Mouse (Mus musculus) cerebellum, postnatal 25 days (tissue): Measurements from ENCODE around the gene Klhl22.
"Not testable (repeated sequence)": the region's sequence is repeated elsewhere in the genome, so short reads cannot be mapped to it uniquely, and the experiment has no call there.

ENCODE experiments used
- DNase-seq, 2 experiments: peaks; one replicate each; pipeline ENCODE4 v3.0.0; 2021; ENCODE audit warnings: mixed read lengths in 2 of 2

Klhl22 gene

DNA sequence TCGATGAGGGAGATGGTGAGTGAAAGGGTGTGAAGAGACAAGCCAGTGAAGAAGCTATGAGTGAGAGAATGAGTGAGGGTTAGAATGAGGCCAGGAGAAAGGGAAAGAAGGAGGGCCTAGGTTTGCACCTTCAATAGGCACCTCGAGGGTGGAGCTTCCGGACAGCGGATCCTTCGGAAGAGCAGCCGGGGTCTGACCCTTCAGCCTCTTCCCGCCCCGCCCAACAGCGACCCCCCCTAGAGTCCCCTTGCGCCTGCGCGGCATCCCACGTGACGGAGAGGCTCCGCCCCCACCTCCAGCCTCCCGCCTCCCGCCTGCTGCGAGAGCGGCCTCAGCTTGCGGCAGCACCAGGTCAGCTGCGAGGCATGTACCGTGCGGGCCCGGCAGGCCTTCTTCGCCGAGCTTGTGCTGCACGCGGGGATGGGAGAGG is at the start of gene Klhl22:
TSS of gene Klhl22 (plus strand) at position 275 of the 430 bp plus-strand sequence.
- DNase-seq: peak; percentile 94 to 97

DNA sequence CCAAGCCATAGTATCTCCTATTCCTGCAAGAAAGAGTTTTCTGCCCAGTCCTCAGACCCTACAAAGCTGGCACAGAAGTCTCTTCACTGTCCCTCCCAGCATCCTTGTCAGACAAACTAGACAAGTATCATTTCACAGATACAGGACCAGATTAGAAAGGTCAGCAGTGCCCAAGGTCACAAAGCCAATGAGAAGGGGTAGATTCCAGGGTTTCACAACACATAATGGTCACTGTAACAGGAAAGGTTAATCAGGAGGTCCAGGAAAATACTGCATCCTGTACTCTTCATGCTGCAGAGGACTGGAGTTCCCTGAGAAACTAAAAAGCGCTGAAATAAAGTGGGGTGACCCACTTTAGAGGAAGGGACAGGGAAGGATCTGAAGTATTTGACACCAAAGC is 41.6 kb upstream of the Klhl22 start:
- no peak for DNase-seq

DNA sequence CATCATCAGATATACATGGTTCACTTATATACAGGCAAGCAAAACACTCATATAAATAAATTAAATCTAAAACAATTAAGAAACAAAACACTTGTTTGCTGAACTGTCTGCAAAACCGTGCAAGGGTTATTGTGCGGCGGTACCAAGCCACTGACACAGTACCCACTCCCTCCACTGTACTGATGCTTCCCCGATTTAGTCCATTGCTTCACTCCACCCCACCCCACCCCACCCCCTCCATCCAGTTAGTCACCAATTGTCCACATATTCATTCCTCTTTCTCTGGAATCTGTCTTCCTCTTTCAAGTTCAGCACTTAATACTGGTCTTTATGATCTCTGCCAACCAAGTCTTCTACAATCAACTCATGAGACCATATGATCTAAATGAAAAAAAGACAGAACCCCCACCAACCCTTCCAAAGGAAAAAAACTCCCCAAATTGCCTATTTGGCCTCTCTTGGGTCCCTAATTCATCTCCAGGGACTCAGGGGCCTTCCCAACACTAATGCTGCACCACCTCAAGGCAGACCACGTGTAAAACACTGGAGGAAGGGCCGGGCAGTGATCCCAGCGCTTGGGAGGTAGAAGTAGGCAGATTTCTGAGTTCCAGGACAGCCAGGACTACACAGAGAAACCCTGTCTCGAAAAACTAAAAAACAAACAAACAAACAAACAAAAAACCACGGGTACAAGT is 38.2 kb upstream of the Klhl22 start:
- no peak for DNase-seq

DNA sequence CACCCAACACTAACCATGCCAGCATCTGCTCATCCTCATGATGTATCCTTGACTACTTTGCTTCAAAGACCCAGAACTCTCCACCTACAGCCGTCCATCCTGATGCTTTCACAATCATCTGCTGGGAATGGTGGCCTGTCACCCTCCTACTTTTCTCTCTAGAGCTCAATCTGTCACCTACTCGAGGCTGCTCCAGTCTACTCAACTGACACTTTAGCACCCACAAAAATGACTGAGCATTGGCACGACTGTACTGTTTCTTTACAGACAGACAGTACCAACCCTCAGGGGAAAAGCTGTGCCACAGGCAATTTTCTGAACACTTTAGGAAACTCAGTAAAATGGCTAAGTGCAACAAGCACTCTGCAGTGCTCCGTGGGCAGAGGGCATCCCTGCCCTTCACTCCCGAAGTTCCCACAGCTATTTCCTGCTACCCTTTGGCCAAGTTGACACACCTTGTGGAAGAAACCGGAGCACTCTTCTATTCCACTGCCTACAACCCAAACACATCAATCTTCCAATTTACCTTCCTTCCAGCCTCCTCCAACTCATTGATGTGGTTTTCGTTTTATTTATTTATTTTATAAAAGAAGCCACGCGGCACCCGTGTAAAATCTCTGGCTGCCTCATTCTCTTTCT is 37.5 kb upstream of the Klhl22 start:
- peak in 1 of 2 experiments; percentile 16 for DNase-seq

DNA sequence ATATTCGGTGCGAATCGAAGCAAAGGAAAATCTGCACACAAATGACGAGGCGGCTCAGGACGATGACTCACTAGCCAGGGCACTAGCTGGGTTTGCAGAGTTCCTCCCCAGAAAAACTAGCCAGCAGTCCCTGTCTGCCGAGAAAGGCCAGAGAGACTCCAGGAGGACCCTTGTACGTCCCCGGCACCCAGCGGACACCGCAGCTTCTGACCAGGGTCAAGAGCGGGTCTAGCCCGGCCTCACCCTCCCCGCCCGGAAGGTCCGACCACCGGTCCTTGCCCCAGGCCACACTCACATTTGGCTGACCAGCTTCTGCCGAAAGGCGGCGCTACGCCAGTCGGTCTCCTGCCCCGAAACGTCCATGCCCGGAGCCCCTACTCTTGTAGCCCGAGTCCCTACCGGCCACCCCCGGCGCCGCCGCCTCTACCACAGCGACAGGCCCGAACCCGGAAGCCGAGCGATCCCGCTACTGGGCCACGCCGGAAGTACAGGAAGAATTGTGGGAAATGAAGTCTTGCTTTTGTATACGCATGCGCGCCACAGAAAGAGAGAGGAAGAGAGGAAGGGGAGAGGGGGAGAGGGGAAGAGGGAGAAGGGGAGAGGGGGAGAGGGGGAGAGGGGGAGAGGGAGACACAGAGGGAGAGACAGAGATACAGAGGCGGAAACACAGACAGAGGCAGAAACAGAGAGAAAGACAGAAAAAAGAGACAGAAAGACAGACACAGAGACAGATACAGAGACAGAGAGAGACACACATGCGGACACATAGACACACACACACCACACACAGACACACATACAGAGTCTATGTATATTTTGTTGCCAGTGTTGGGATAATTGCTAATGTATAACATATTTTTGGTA is 36.7 kb upstream of the Klhl22 start:
- DNase-seq: peak; percentile 89 to 92

DNA sequence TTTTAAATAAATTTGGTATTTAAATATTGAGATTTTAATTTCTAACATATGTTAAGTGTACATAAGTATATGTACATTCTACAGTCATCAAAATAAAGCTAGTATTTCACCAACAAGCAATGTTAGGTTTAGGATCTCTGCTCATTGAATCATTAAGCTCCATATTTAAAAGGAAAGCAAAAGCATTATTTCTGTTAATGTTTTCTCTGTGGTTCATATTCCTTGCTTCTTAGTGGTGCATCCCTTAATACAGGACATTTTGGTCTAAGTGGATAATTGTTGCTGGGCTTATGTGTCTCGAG is 36.1 kb upstream of the Klhl22 start:
- no peak for DNase-seq

DNA sequence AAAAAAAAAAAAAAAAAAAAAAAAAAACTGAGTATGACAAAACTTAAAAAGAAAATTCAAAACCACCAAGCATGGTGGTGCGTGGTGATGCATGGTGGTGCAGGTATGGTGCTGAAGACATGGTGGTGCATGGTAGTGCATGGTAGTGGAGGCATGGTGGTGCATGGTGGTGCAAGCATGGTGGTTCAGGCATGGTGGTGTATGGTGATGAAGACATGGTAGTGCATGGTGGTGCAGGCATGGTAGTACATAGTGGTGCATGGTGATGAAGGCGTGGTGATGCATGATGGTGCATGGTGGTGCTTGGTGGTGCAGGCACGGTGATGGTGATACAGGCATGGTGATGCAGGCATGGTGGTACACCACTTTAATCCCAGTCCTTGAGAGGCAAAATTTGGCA is 35.0 kb upstream of the Klhl22 start:
- no peak for DNase-seq

DNA sequence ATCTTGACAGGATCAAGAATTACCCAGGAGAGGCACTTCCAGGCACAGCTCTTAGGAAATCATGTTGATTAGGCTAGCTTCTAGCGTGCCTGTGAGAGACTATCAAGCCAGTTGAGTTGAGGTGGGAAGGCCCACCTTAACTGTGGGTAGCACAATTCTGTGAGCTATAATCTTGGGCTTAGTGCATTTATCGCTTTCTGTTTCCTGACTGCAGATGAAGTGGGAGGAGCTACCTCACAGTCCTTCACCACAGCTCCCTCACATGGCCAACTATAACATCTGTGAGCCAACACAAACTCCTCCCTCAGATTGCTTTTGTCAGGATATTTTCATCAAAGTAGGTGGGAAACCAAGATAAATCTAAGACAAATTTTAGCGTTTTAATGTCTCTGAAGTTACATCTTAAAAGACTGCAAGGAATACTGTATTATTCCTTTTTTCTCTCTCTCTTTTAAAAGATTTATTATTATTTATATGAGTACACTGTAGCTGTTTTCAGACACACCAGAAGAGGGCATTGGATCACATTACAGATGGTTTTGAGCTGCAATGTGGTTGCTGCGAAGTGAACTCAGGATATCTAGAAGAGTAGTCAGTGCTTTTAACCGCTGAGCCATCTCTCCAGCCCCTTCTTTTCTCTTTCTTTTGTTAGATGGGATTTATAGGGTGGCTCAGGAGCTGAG is 32.1 kb upstream of the Klhl22 start:
- no peak for DNase-seq

DNA sequence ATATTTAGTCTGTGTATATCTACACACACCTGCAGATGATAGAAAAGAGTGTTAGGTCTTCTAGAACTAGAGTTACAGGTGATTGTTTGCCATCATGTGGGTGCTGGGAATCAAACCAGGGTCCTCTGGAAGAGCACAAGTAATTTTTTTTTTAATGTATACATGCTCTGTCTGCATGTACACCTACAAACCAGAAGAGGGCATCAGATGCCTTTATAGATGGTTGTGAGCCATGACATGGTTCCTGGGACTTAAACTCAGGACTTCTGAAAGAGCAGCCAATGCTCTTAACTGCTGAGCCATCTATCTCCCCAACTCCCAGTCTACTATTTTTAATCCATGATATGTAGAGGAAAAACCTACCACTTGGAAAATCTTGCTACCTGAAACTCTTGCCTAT is 29.4 kb upstream of the Klhl22 start:
- DNase-seq: no peak

DNA sequence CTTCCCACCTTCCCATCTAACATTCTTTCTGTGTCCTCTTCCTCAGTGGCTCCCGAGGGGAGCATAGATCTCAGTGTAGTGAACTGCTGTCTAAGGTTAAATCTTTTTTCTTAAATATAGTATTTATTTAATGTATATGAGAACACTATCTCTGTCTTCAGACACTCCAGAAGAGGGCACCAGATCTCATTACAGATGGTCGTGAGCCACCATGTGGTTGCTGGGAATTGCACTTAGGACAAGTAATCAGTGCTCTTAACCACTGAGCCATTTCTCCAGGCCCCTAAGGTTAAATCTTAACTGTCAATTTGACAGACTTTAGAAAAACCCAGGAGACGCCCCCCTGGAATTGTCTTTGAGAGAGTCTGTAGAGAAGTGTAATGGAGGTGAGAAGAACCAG is 27.4 kb upstream of the Klhl22 start:
- no peak for DNase-seq

DNA sequence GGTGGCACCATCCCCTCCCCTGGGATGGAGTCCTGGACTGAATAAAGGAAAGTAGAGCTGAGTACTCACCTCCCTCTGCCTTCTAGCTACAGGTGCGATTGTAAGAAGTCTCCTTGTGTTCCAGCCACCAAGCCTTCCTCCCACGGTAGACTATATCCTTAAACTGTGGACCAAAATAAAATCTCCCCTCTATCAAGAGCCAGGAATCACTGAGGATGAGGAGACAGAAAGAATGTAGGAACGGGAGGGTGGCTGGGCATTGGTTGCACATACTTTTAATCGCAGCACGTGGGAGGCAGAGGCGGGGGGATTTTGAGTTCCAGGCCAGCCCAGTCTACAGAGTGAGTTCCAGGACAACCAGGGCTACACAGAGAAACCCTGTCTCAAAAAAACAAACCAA is 27.0 kb upstream of the Klhl22 start:
- no peak for DNase-seq

DNA sequence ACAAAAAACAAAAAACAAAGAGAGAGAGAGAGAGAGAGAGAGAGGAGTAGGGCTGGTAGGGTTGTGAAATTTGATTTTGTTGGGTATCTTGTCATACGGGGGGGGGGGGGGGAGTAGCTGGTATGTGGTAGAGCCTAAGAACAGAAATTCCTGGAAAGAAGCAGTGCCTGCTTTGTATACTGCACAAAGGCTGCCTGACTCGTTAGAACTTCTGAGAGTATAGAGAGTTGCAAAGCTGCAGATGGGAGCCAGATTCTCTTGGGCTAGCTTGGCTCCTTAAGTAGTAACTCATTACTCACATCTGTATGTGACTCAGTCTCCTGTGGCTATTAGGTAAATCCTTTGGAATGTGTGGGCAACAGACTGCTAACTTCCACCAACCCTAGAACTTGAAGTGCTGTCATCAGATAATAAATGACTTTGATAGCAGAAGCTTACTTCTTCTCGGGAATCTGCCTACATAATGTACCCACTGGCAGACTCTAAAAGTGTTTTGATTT is 26.5 kb upstream of the Klhl22 start, which contains the start of gene Med15:
TSS of gene Med15 (minus strand) at position 51 of the 500 bp plus-strand sequence.
- no peak for DNase-seq

DNA sequence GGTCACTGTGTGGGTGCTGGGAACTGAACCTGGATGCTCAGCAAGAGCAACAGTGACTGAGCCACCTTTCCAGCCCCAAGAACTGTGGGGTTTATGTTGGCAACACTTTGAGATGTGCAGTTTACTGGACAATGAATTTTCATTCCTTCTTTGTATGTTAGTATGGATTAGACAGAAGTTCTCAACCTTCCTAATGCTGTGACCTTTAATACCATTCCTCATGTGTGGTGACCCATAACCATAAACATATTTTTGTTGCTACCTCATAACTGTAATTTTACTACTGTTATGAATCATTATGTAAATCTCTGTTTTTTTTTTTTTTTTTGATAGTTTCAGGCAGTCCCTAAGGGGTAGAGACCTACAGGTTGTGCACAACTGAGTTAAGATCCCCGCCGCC is 25.8 kb upstream of the Klhl22 start:
- DNase-seq: no peak

DNA sequence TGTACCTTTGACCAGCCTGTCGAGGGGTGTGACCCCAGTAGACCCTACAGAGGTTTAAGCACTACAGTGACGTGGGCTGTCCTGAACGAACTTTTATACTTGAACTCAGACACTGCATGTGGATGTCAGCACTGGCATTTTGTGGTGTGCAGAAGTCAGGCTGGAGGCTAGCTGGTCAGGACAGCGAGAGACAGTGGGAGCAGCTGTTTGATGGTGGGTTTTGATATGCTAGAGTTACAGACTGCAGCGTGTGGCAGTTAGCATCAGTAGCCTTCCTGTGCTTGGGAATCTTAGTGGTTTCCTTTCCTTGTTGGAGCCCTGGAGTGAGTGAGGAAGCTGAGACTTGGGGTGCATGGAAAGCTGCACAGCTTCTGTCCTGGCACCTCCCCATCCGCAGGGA is 24.5 kb upstream of the Klhl22 start:
- DNase-seq: not testable (repeated sequence)

DNA sequence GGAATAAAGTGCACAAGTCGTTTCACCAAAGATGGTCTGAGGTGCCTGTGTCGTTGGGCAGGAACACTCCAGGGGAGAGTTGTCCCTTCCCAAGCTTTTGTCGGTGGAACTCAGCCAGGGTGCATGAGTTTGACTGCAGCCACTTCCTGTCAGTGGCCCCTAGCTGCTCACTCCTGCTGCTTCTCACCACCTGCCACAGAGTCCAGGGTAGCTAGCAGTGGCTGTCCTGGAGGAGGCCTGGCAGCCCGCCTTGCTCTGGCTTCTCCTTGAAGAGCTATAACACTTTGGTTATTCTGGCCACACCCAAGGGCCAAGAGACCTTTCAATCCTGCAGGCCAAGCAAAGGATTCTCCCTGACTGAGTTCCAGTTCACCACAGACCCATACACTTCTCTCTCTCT is 23.3 kb upstream of the Klhl22 start:
- DNase-seq: no peak

DNA sequence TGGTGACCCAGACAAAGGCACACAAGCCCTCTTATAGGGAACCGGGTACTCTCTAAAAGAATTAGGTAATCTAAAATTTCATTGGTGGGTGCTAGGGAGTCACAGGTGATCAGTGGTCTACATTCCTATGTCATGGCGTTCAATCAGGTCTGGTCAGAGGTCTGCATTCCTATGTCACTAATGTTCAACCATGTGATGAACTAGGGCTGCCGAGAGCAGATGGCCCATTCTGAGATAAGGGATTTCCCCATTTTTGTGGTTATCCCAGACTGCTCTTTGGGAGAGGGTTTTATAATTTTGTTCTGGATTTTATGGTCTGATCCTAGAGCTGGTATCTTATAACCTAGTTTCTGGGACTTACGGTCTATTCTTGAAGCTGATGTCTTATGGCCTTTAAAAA is 19.3 kb upstream of the Klhl22 start:
- no peak for DNase-seq

DNA sequence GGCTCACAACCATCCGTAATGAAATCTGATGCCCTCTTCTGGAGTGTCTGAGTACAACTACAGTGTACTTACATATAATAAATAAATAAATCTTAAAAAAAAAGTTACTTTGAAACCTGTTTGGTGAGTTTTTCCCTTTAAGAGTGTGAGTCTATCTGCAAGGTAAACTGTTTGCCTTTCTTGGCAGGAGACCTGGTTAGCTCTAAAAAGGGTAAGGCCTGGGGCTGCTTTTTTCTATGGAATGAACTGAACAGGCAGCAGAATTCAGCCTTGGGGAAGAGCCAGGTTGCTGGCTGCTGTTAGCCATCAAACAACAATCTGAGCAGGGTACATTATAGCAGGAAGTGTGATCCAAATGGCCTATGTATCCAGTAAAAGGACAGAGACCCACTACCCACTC is 16.6 kb upstream of the Klhl22 start:
- no peak for DNase-seq

DNA sequence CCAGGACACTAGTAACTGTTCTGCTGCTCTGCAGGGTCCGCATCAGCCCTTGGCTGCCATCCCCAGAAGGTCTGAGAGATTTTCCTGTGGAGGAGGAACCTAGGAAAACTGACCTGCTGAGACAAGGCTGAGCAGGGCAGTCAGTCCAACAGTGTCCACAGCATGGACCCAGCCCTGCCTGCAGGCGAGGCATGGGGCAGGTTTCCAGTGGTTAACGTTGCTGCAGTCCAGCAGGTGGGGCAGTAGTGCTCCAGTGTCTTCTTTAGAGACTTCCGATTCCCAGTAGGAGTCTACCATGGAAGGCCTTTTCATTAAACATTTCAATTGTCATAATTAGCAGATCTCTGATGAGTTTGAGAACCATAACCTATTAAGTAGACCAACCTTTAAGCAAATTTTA is 16.1 kb upstream of the Klhl22 start:
- DNase-seq: peak in 1 of 2 experiments; percentile 30

DNA sequence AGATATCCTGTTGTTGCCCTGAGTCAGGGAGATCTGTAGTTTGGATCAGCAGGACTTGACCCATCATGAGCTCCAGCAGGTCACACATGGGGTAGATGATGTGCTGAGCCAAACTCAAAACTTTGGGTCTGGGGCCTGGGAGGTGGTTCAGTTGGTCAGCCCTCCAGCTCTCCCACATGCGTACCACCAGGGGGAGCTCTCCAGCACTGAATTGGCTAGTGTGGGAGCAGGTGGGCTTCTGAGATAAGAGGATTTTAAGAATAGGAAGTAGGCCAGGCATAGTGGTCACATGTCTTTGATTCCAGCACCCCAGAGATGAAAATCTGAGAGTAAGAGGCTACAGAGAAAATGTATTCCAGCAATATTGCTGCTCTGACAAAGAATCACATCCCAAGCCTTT is 14.9 kb upstream of the Klhl22 start:
- DNase-seq: peak; percentile 36 to 67

DNA sequence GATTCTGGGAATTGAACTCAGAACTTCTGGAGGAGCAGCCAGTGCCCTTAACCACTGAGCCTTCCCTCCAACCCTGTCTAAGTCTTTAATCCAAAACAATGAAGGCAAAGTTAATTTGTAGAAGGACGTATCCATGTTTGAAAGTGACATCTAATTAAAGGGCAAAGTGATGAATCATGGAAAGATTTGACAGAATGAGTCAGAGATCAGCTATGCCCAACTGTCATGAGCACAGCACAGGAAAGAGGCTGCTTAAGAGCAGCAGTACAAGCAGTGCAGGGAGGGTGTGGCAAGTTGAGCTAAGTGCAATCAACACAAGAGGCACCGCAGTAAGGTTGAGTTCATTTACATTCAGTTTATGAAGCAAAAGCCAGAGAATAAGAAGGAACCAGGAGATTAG is 14.4 kb upstream of the Klhl22 start:
- no peak for DNase-seq

DNA sequence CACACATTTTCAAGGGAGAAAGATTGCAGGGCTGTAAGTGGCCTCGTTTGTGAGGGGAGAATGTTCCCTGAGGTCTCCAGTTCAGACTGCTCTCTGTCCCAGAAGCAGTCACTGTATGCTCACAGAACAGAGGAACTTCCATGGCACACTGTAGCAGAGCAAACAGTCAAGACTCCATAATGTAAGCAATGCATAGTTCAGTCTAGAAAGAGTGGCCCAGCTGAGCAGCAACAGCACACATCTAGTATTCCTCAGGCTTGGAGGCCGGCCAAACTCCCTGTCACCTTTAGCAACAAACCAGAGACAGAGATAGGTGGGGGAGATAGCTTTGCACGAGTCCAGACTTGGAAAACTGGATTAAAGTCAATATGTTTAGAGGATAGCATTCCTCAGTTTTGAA is 6.4 kb upstream of the Klhl22 start:
- no peak for DNase-seq

DNA sequence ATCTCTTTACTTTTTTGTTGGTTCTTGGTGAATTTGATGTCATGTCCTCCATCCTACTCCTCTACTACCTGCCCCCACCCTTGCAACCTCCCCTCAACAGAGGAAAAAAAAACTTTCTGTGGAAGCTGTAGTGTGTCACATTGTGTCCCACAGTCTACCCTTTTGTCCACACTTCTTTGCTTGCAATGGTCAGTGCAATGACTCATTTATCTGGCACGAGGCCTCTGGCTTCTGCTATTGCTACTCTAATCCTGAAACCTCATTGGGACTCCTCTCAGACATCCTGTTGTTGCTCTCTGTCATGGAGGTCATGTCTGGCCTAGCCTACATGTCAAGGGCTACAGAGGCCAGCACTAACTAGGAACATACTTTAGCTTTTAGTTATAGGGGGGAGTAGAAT is 5.7 kb upstream of the Klhl22 start:
- no peak for DNase-seq

DNA sequence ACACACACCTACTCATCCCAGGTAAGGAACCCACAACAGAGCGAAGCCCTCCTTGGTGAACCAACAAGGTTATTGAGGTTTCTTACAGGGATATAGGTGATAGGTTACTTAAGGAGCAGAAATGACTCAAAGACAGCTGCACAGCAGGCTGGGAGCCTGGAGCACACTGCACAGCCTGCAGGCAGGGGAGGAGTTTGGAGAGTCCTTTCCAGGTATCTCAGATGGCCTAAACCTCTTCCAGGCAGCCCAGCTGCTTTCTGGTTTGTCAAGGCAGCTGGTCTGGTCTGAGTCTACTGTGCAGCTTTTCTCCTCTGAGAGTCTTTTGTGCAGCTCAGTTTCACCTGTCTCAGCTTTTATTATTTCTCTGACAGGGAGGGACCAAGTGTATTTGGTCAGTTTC is 1.7 kb upstream of the Klhl22 start:
- DNase-seq: no peak
